Mouse (Mus musculus) T-cell, adult 2 months (primary cell): ENCODE results near the gene Iqgap2.

Experiments
- DNase-seq: peaks from one replicate; pipeline ENCODE4 v3.0.0; 2022; ENCODE audit warnings: low spot score

Gene Iqgap2

DNA sequence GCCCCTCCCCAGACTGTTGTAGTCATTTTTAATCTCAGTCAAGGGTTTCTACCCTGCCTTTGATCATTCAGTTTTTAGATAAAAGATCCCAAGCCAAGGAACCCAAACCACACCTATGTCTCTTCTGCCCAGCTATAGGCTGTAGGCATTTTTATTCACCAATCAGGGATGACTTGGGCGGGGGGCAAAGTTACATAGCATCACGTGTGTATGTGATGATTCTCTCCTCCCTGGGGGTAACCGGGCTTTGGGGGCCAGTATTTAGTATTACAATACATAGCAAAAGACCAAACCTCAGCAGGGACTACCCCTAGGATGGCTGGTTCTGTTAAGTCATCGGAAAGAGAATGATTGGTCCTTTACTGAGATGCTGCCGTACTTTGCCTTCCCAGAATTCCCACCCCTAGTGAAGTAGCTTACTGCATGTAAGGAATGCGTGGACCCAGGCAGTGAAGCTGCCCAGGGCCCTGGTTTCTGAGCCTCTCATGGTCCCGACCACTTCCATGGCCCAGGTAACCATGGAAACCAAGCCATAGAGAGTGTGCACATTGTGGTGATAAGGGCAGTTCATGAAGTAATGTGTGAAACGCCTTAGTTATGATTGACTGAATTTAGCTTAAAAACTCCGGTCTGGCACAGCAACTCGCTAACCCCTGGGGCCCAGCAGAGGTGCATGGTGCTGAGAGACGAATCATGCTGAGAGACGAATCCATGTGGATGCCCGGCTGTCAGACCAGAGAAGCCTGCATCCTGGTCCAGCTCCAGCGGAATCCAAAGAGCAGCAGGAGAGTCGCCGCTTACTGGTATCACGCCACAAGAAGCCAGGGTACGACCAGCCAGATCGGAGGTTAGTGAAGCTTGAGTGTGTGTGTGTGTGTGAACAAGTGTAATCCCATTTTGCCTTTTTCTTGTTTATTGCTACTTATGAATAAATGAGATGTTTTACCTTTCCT is 308.2 kb downstream of the Iqgap2 start:
- DNase-seq = no peak

DNA sequence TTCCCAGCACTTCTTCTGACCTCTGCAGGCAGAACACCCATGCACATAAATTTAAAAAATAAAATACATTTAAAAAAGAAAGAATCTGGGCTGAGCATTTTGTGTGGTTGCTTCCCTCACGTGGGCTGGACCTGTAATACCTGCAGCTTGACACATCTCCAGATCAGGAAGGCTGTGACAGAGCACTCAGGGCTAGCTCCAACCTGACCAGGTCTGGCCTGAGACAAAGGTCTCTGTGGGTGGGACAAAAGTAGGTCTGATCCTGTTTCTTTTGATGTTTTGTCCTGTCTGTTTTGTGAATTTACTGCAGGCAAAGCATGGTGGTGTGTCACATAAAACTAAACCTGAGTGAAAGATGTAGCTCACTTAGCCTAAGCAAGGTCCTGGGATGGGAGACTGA is 309.9 kb downstream of the Iqgap2 start:
- DNase-seq = no peak

DNA sequence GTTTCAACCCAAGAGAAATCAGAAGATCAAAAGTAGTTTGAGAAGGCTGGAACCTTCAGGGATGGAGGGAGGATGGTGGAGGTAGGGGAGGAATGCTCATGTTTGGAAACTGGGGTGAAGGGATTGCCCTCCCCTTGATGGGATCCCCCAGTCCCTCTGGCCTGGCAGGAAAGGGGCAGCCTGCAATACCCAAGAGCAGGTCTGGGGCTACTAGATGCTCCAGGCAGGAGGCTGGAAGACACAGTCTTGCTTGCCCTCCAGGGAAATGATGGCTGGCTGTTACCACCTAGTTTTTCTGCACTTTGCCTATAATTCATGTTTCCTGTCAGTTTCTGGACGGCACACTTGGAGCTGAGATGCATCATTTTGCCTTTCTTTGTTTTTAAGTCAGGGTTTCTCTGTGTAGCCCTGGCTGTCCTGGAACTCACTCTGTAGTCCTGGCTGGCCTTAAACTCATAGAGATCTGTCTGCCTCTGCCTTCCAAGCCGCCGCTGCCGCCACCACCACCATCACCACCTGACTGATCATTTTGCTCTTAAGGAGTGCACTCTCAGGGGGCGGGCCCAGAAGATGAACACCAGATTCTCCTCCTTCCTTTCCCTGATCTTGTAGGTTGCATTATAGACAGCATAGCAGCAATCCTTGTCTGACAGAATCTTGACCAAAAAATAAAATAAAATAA is 313.6 kb downstream of the Iqgap2 start:
- DNase-seq = no peak
